Mouse (Mus musculus) cerebellum, adult 2 months (tissue): ENCODE results near the gene Lrig2. TPM values are rescaled to one million over a fixed set of nuclear protein-coding genes. Genes with fewer than 3 reads are reported as not detected.

Source experiments
- DNase-seq, 2 experiments: peaks; one replicate each; pipeline ENCODE4 v3.0.0; 2021
- H3K27ac ChIP-seq: fragments of 200-500 bp; 2 replicates; pipeline ENCODE4 v1.5.1; 2012; ENCODE audit warnings: low read length, control low read depth, inconsistent platforms; ENCODE audit not compliant: insufficient read depth
- H3K27me3 ChIP-seq: fragments of 200-500 bp; 2 replicates; pipeline ENCODE4 v1.6.1; 2012; ENCODE audit warnings: inconsistent platforms, mild to moderate bottlenecking, low read length, moderate library complexity; ENCODE audit not compliant: control insufficient read depth, insufficient read depth
- H3K4me1 ChIP-seq: fragments of 200-500 bp; 2 replicates; pipeline ENCODE4 v1.6.1; 2011; ENCODE audit warnings: low read length; ENCODE audit not compliant: control insufficient read depth, insufficient read depth
- H3K4me3 ChIP-seq: fragments of 200-500 bp; replicated peaks from 2 replicates; pipeline ENCODE3; 2011; ENCODE audit warnings: mild to moderate bottlenecking, low read depth, low read length, control low read depth; ENCODE audit not compliant: insufficient read depth
- CTCF ChIP-seq: fragments of 200-500 bp; IDR thresholded peaks from 2 replicates; pipeline ENCODE4 v1.5.1; 2011; ENCODE audit warnings: low read depth, mild to moderate bottlenecking, control low read depth, low read length, moderate library complexity, borderline replicate concordance; ENCODE audit not compliant: insufficient read depth
- POLR2A ChIP-seq: fragments of 200-500 bp; IDR thresholded peaks from 2 replicates; pipeline ENCODE4 v1.6.1; 2011; ENCODE audit warnings: low read length, control low read depth, borderline replicate concordance; ENCODE audit not compliant: insufficient read depth
- WGBS: fragments of 180-500 bp; shearing (Covaris S2); methylation state at CpG from one replicate; pipeline ENCODE4 v1.1.7; 2018; 5-methylcytosine and 5-hydroxymethylcytosine counted together
- polyA plus RNA-seq: library from polyadenylated mRNA; depleted of rRNA; stranded (reverse); fragments of >200 nt; gene quantifications from 2 replicates; pipeline ENCODE4 v1.2.3, GENCODE M21; 2012

The Lrig2 gene
- polyA plus RNA-seq, 1 experiment = 22.3 TPM

DNA sequence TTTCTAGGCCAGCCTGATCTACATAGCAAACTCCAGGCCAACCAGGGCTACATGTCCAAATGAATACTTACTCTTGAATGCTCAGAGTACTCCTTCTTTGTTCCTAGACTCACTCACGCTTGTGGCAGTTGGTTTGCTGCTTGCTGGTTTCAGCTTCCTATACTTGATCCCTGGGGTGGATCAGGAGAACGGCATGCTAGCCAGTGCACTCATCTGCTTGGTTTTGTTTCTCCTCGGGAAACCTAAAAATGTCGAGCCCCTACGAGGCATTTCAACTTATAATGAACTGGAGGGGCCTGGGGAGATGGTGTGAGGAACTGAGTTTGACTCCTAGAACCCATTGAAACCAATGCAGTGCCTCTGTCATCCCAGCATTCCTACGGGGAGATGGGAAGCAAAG lies 65.0 kb downstream of the Lrig2 start:
- 90% methylated on average over 6 of the region's 6 CpGs for WGBS
- TF ChIP-seq POLR2A (no peak), CTCF (no peak)
- Histone ChIP-seq H3K4me1 (peaks cover 18% of the 10 kb centered on the region), H3K4me3 (no peak overlapping the region), H3K27me3 (no peaks in the 10 kb centered on the region), H3K27ac (no peak overlapping the region)
- no peak for DNase-seq

DNA sequence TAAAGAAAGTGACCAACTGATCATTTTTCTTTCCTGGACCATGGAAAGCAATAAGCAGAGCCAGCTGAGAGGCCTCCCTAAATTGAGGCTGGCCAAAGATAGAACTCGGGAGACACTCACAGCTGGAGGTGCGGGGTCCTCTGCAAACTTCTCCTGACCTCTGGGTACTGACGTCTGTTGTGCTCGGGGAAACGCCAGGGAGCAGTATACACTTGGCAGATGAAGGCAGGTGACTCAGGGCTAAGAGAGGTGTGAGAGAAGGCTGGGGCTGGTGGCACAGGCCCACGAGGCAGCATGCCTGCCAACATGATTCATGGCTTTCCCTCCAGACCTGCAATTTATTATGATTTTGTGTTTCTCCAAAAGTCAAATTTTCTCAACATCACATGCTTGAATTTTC lies 66.1 kb downstream of the Lrig2 start:
- peak; percentile 72 to 84 for DNase-seq

DNA sequence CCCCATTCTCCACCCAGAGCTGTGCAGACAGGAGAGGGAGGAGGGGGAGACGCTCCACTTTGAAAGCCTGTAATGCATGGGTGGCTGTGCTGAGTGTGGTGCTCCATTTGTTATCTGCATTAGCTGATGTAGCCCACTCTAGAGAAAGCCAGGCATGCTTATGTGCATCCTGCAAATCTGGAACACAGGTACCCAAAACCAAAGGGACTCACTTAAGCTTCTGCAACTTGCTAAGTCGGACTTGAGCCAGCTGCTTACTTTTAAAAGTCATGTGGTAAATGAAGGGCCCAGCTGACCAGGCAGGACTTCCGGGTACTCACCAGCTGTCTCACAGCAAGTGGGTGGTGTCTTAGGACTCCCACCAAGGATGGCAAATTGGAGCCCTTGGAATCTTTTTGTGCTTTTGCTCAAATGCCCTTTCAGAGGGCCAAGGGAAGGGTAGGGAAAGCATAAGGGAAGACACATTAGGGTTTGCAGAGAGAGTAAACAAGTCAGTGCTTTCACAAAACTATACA lies 66.7 kb downstream of the Lrig2 start:
- Histone ChIP-seq H3K4me3 (no peak overlapping the region), H3K4me1 (peaks cover 18% of the 10 kb centered on the region), H3K27ac (no peak overlapping the region), H3K27me3 (no peaks in the 10 kb centered on the region)
- DNase-seq = no peak
- TF ChIP-seq CTCF (no peak), POLR2A (no peak)
- WGBS = 61% methylated on average over 3 of the region's 3 CpGs

More for the DNA sequence above, 66.1 kb downstream of the Lrig2 start:
- Histone ChIP-seq H3K27me3 (no peaks in the 10 kb centered on the region), H3K27ac (no peak overlapping the region), H3K4me3 (no peak overlapping the region), H3K4me1 (peaks cover 18% of the 10 kb centered on the region)
- TF ChIP-seq POLR2A = no peak
- peak; percentile 53; the same call in 1 of the 2 replicates for TF ChIP-seq CTCF
- WGBS = 11% methylated on average over 6 of the region's 6 CpGs

DNA sequence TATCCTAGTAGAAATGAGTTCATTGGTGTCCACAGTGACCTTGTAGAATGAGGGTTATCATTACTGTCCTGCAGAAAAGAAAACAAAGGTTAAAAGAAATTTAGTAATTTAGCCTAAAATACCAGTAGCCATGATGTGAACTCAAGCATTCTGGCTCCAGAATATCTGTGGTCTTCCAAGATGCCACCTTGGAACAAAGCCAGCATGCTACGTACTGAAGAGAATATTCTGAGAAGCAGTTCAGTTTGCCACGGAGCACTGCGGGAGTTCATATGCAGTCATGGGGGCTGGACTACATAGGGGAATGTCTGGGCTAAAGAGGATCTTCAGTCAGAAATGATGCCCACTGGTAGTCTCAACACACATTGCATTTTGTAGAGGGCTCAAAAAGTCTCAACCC lies 67.6 kb downstream of the Lrig2 start:
- WGBS = 31% methylated on average over 3 of the region's 3 CpGs
- Histone ChIP-seq H3K4me1 (peaks cover 18% of the 10 kb centered on the region), H3K27me3 (no peaks in the 10 kb centered on the region), H3K4me3 (no peak overlapping the region), H3K27ac (no peak overlapping the region)
- DNase-seq = no peak
- no peak for TF ChIP-seq POLR2A
- TF ChIP-seq CTCF = no peak

DNA sequence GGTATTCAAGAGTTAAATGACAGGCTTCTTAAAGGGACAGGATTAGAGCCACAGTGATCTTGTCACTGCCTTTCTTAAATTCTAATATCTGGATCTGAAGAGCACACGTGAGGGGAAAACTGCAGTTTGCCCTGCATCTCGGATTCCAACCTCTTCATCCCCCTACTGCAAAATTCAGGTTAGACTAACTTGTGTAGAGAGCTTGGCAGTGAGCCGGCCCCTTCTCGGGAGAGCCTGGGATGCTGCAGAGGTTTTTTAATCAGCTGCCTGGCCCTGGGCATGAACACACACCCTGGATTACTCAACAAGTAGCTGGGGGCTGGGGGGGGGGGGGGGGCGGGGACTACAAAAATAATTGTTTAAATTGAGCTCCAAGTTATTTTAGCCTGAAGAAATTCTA lies 69.4 kb downstream of the Lrig2 start:
- DNase-seq = peak; percentile 24 to 31
- H3K4me1 ChIP-seq = peaks cover 18% of the 10 kb centered on the region
- 13% methylated on average over 5 of the region's 5 CpGs for WGBS
- H3K27me3 ChIP-seq = no peaks in the 10 kb centered on the region
- TF ChIP-seq CTCF (no peak), POLR2A (no peak)
- no peak overlapping the region for H3K27ac ChIP-seq
- no peak overlapping the region for H3K4me3 ChIP-seq

DNA sequence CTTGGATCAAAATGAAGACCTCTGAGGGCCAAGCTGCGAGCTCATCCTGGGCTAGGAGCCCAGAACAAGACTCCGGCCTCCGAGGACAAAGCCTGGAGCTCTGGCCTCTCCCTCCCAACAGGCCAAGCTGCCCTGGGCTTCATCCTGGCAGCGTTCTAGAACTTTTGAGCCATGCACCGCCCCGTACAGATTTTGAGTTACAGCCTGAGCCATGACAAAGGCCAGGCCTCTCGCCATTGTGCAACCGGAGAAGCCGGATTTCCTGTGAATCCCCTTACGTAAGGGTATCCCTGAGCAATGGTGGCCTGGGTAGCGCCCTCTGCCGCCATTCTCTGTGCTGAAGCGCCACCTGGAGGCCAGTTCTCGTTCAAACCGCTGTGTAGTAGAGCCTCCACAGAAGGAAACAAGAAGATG lies 69.8 kb downstream of the Lrig2 start:
- peak; percentile 90 for TF ChIP-seq CTCF
- TF ChIP-seq POLR2A = peak; percentile 20; the same call in 1 of the 2 replicates
- Histone ChIP-seq H3K4me1 (peaks cover 18% of the 10 kb centered on the region), H3K27me3 (no peaks in the 10 kb centered on the region), H3K4me3 (peak overlapping the region; percentile 39), H3K27ac (no peak overlapping the region)
- under 1% methylated on average over 15 of the region's 15 CpGs for WGBS
- DNase-seq = peak; percentile 91 to 96

DNA sequence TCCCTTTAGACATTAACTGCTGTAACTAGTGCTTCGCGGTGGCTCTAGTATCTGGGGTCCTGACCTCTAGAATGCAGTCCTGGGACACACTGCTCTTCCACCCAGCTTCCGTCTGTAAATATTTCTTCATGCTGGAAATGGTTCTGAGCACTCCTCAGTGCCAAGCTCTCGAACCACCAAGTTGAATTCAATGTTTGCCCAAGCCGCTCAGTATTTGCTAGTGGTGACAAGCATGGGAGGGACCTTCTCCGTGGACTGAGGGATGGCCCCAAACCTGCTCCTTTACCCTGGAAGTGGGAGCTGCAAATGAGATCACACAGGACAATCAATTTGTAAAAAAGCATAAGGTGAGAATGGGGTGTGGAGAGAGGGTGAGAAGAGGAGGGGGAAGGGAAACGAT lies 70.3 kb downstream of the Lrig2 start:
- WGBS = 75% methylated on average over 7 of the region's 7 CpGs
- TF ChIP-seq POLR2A = no peak
- no peak for TF ChIP-seq CTCF
- peak in 1 of 2 experiments; percentile 13 for DNase-seq
- Histone ChIP-seq H3K27me3 (no peaks in the 10 kb centered on the region), H3K27ac (no peak overlapping the region), H3K4me1 (peaks cover 18% of the 10 kb centered on the region), H3K4me3 (no peak overlapping the region)

DNA sequence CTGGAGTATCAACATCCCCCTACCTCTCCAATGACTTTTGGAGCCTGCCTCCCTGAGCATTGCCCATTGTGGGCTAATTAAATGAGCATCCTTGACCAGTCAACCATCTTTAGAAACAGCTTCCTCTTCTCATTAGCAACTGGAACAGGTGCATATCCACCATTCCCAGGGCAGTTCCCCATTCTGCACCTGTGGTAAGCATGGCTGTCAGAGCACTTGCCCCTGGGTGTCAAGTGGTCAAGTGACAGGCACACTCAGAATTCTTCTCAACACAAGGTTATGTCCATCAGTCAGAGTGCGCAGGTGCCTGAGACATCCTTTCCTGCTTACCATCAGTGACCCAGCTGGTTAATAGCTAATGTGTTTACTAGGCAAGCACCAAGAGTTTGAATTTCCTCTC lies 72.9 kb downstream of the Lrig2 start:
- Histone ChIP-seq H3K27me3 (no peaks in the 10 kb centered on the region; the same call in 1 of the 2 replicates), H3K4me1 (no peaks in the 10 kb centered on the region), H3K27ac (no peak overlapping the region), H3K4me3 (no peak overlapping the region)
- no peak for DNase-seq
- no peak for TF ChIP-seq POLR2A
- TF ChIP-seq CTCF = no peak
- 100% methylated on average over 1 of the region's 1 CpGs for WGBS
